Mouse (Mus musculus) neural tube, embryonic 14.5 days (tissue): Measurements from ENCODE around the gene Hdac9. TPM values are rescaled to one million over a fixed set of nuclear protein-coding genes. Genes with fewer than 3 reads are reported as not detected.
A peak's percentile ranks its signal among the peaks of the same experiment; 100 is the strongest.

Experiments used
- ATAC-seq: fragments of 200-750 bp; cut with Nextera tagmentation; 2 replicates; pipeline ENCODE4 v1.8.0; 2017; ENCODE audit warnings: low read depth, mild to moderate bottlenecking, moderate TSS enrichment, moderate library complexity
- H3K27ac ChIP-seq: fragments of 300-500 bp; sonication (generic); 2 replicates; pipeline ENCODE4 v1.5.1; 2014; ENCODE audit warnings: low read depth, mild to moderate bottlenecking, control low read depth, low read length, moderate library complexity, mixed read lengths
- H3K27me3 ChIP-seq: fragments of 300-500 bp; sonication (generic); 2 replicates; pipeline ENCODE4 v1.6.1; 2014; ENCODE audit warnings: low read length; ENCODE audit not compliant: control insufficient read depth, insufficient read depth
- H3K36me3 ChIP-seq: fragments of 300-500 bp; sonication (generic); 2 replicates; pipeline ENCODE4 v1.6.1; 2014; ENCODE audit warnings: low read length, mixed read lengths; ENCODE audit not compliant: control insufficient read depth, insufficient read depth
- H3K4me1 ChIP-seq: fragments of 300-500 bp; sonication (generic); 2 replicates; pipeline ENCODE4 v1.6.1; 2014; ENCODE audit warnings: low read length; ENCODE audit not compliant: control insufficient read depth, insufficient read depth
- H3K4me2 ChIP-seq: fragments of 300-500 bp; sonication (generic); 2 replicates; pipeline ENCODE4 v1.6.1; 2014; ENCODE audit warnings: mild to moderate bottlenecking, low read depth, low read length, control low read depth
- H3K4me3 ChIP-seq: fragments of 300-500 bp; sonication (generic); 2 replicates; pipeline ENCODE4 v1.5.1; 2014; ENCODE audit warnings: low read depth, low read length, control low read depth, mixed read lengths
- H3K9ac ChIP-seq: fragments of 300-500 bp; sonication (generic); replicated peaks from 2 replicates; pipeline ENCODE4 v1.6.1; 2014; ENCODE audit warnings: low read depth, mild to moderate bottlenecking, control low read depth, low read length, mixed read lengths
- H3K9me3 ChIP-seq: fragments of 300-500 bp; sonication (generic); 2 replicates; pipeline ENCODE4 v1.6.1; 2016; ENCODE audit warnings: low read length; ENCODE audit not compliant: control insufficient read depth
- WGBS: fragments of 180-500 bp; shearing (Covaris S2); extraction: QIAGEN DNeasy Blood & Tissue Kit; methylation state at CpG from one replicate; pipeline ENCODE4 v1.1.7; 2014; 5-methylcytosine and 5-hydroxymethylcytosine counted together
- polyA plus RNA-seq: library from polyadenylated mRNA; unstranded; fragments of >200 nt; fragmentation: Nextera tagmentation; extraction: Ambion mirVana; gene quantifications from 2 replicates; pipeline ENCODE4 v1.2.1, GENCODE M21; 2014

The Hdac9 gene
- polyA plus RNA-seq, 1 experiment from 2014 or later = 14.1 TPM

DNA sequence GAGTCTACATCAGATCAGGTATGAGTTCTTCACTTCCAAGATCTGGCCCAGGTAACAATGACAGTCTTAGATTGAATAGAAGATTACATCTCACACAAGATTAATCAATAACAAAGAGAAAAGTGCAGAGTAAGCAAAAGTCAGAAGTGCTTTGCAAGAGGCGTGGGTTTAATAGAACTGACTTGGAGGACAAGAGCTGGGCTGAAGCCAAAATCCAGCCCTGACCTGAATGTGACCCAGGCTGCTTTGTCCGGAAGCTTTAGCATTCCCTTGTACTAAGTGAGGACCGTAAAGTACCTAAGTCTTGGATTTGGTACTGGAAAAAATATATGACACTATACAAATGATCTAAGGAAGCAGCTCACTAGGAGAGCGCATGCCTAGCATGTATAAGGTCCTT, 121.4 kb downstream of the Hdac9 start:
- ATAC-seq = no peak
- Histone ChIP-seq H3K4me1 (peaks cover 12% of the 10 kb centered on the region; the same call in 1 of the 2 replicates), H3K9me3 (no peaks in the 10 kb centered on the region), H3K9ac (no peak overlapping the region), H3K27me3 (no peaks in the 10 kb centered on the region), H3K4me2 (no peak overlapping the region), H3K36me3 (no peaks in the 10 kb centered on the region), H3K4me3 (no peak overlapping the region), H3K27ac (no peak overlapping the region)
- WGBS = 62% methylated on average over 4 of the region's 4 CpGs

DNA sequence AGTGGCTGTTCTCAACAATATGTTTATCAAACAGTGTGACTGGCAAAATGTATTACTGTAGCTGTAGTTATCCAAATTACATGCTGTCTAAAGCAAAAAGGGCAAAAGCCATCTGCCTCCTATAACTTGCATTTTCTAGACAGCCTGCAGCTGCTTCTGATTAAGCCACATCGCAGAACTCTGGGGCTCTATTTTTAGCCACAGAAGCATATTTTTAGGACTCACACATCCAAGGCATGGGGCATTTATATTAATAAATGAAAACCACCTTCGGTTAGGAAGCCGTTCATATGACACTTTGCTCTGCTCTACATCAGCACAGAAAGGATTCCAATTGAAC, 124.8 kb downstream of the Hdac9 start:
- H3K27ac ChIP-seq = peak overlapping the region; percentile 45; the same call in 1 of the 2 replicates
- WGBS = 47% methylated on average over 3 of the region's 3 CpGs
- no peaks in the 10 kb centered on the region for H3K27me3 ChIP-seq
- H3K4me2 ChIP-seq = no peak overlapping the region; the same call in 1 of the 2 replicates
- H3K9me3 ChIP-seq = no peaks in the 10 kb centered on the region
- peaks cover 12% of the 10 kb centered on the region; the same call in 1 of the 2 replicates for H3K4me1 ChIP-seq
- no peaks in the 10 kb centered on the region for H3K36me3 ChIP-seq
- no peak overlapping the region for H3K9ac ChIP-seq
- ATAC-seq = peak; percentile 73
- no peak overlapping the region for H3K4me3 ChIP-seq

DNA sequence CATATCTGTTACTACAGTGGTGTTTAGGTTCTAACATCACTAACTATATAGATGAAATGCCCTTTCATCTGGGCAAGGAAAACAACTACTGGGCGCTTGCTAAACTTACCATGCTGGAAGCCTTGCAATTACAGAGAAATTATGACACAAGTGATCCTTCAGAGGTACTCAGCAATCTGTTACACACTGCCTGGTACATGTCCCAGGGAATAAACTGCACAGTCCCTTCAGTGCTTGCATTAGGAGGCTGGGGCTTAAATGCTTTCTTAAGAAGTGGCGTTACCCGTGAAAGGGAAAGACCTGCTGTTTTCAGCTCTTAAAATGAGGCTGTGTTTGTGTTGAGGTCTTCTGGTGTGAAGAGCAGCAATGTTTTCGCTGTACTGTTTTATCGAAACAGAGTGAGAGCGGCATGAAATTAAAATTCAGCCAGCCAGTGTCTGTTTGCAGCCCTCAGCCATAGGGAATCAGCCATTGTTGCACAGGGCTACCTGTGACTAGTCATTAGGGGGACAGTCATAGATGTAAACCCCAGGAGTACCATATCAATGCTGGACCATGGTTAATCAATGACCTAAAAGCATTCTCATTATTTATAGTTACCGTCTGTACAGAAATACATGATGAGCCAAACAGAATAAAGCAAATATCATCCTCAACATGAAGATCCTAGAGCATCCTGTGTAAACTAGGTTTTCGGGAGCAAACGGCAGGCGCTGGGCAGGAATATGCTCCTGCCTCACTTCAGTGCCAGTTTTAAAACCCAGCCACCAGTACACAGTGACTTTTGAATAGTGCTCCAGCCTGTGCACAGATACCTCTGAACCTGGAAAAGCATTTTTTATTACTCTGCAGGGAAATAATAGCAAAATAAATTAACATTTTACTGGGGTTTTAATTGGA, 125.4 kb downstream of the Hdac9 start:
- Histone ChIP-seq H3K27ac (peak overlapping the region; percentile 4; the same call in 1 of the 2 replicates), H3K4me2 (no peak overlapping the region), H3K36me3 (no peaks in the 10 kb centered on the region), H3K27me3 (no peaks in the 10 kb centered on the region), H3K4me1 (peaks cover 12% of the 10 kb centered on the region; the same call in 1 of the 2 replicates), H3K4me3 (no peak overlapping the region), H3K9ac (no peak overlapping the region), H3K9me3 (no peaks in the 10 kb centered on the region)
- ATAC-seq = peak; percentile 71
- 61% methylated on average over 10 of the region's 10 CpGs for WGBS

DNA sequence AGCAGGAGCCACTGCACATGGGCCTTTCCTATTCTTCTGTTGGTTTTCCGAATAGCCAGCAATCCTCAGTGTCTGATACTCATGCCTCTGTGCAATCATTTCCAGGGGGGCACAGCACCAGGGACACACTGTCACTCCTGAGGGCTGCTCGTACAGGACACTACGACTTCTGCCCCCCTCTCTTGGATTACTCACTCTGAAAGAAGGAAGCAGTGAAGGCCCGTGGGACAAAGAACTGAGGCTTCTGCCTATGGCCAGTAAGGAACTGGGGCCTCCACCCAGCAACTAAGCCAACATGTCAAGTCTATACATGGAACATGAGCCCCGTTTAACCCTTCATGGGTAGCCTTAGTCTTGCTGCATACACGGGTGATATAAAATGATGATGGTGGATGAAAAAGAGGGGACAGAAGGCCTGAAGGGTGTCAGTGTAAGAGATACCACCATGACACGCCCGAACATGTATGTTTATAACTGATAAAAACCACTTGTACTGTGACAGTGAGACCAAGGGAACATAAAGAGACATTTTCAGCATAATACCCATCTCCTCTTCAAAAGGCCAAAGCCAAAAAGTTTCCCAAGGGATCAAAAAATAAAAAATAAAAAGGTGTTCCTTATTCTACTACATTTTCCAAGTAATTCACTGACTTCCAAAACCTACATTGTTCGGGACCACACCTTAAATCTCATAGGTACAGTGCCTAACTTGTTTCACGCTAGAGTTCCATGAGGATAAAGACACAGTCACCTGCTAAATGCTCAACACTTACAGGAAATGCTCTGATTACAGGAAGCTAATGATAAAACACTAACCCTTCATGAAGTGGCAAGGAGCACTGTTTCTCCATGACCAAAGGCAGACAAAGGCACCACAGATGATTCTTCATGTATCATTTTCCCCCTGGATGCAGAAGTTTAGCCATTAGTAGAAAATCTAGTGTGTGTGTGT, 127.6 kb downstream of the Hdac9 start:
- no peak overlapping the region for H3K27ac ChIP-seq
- no peaks in the 10 kb centered on the region for H3K36me3 ChIP-seq
- no peak overlapping the region for H3K4me2 ChIP-seq
- no peak for ATAC-seq
- peaks cover 12% of the 10 kb centered on the region; the same call in 1 of the 2 replicates for H3K4me1 ChIP-seq
- no peak overlapping the region for H3K4me3 ChIP-seq
- H3K27me3 ChIP-seq = no peaks in the 10 kb centered on the region
- H3K9me3 ChIP-seq = no peaks in the 10 kb centered on the region
- H3K9ac ChIP-seq = no peak overlapping the region
- WGBS = 89% methylated on average over 10 of the region's 10 CpGs

GRCm38 (mm10) chr12:34787380-34787779, 129.5 kb downstream of the Hdac9 start:
- Histone ChIP-seq H3K9ac (no peak overlapping the region), H3K9me3 (no peaks in the 10 kb centered on the region), H3K27ac (no peak overlapping the region), H3K4me1 (peaks cover 11% of the 10 kb centered on the region; the same call in 1 of the 2 replicates), H3K36me3 (no peaks in the 10 kb centered on the region), H3K27me3 (no peaks in the 10 kb centered on the region), H3K4me3 (no peak overlapping the region), H3K4me2 (no peak overlapping the region)
- no peak for ATAC-seq

DNA sequence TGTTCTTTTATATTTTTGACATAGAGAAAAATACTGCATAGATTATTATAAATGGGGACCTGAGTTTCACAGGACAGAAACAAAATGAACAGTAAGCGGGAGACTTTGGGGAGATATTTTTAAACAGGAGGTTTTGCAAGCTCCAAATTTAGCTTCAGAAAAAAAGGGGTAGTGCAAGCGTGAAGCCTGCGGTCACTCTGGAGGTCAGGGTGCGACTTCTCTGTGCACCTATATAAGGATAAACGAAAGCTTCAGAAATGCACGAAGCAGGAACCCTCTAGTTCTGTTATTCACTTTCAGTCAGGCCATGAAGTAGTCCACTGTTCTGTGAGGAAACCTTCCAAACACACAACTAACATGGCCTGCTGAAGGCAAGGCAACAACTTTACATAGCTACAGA, 133.3 kb downstream of the Hdac9 start:
- Histone ChIP-seq H3K4me2 (no peak overlapping the region), H3K36me3 (no peaks in the 10 kb centered on the region), H3K27ac (no peak overlapping the region), H3K9me3 (no peaks in the 10 kb centered on the region), H3K9ac (no peak overlapping the region), H3K4me1 (no peaks in the 10 kb centered on the region), H3K27me3 (no peaks in the 10 kb centered on the region), H3K4me3 (no peak overlapping the region)
- no peak for ATAC-seq
- WGBS = 97% methylated on average over 6 of the region's 6 CpGs

DNA sequence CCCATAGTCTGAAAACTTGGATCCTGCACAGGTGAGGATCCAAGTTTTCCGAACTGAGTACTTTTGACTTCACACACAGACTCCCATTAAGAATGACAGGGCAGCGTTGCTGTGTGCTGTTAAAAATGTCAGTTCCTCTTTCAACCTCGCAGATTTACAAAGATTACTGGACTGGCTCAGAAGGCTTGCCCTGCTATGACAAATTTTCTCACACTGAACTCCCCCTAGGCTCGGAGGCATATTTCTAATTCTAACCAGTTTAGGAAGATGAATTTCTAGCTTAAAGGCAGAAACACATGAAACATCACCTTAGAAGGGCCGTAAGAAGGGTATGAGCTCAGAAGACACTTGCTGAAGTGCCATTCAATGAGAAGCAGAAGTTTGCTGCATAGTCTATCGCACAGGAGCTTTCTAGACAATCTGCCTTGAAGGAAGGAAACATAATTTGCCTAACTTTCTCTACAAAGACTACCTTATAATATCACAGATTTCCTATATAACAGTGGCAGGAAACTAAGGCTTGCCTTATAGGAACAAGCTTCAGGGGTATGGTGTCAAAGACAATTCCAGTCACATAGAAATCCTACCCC, 137.4 kb downstream of the Hdac9 start:
- Histone ChIP-seq H3K4me3 (no peak overlapping the region), H3K9me3 (no peaks in the 10 kb centered on the region), H3K9ac (no peak overlapping the region), H3K27ac (no peak overlapping the region), H3K4me2 (no peak overlapping the region), H3K36me3 (no peaks in the 10 kb centered on the region), H3K4me1 (no peaks in the 10 kb centered on the region), H3K27me3 (no peaks in the 10 kb centered on the region)
- no peak for ATAC-seq
- 86% methylated on average over 6 of the region's 6 CpGs for WGBS

DNA sequence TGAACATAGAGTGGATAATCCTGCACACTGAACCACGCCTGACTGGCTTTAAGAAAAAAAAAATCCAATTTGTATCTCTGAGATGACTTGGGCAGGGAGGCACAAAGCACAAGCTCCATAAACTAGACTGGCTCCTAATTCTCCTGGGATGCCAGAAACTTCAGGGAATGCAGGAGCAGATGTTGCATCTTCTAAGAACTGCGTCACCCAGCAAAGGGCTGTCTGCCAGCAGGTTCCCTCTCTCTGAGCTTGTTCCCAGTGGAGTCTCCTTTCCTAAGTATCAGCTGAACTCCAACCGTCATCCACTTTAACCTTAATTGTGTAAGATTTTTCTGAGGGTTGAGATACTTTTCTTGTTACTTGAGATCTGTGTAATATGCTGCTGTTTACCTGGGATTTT, 140.7 kb downstream of the Hdac9 start:
- H3K4me3 ChIP-seq = no peak overlapping the region
- H3K27me3 ChIP-seq = no peaks in the 10 kb centered on the region
- H3K27ac ChIP-seq = no peak overlapping the region
- H3K36me3 ChIP-seq = no peaks in the 10 kb centered on the region
- 56% methylated on average over 3 of the region's 3 CpGs for WGBS
- ATAC-seq = no peak
- no peak overlapping the region for H3K9ac ChIP-seq
- H3K9me3 ChIP-seq = no peaks in the 10 kb centered on the region
- H3K4me1 ChIP-seq = no peaks in the 10 kb centered on the region
- no peak overlapping the region for H3K4me2 ChIP-seq
